Mouse (Mus musculus): ENCODE measurements around the gene Per1.

The Per1 gene

GRCm38 (mm10) chr11:69094697-69095429 is at the start of gene Per1:
Gene Per1 (plus strand): TSS chr11:69095217.
- in situ Hi-C loops (cut with MboI, MseI): loop anchor here (10.0 kb wide), 1 partner anchor 570 kb away; the partner anchor contains the start of genes Cd68 and Mpdu1

GRCm38 (mm10) chr11:69045531-69046394 is 49.3 kb upstream of the Per1 start, which contains the start of gene Aurkb:
Gene Aurkb (plus strand): TSS chr11:69045647.
- in situ Hi-C loops (cut with MboI, MseI): no loop called here

- in situ Hi-C loops (cut with MboI, MseI): no loop called here
Measured at GRCm38 (mm10) chr11:69046395-69046774, 48.6 kb upstream of the Per1 start.

- in situ Hi-C loops (cut with MboI, MseI): no loop called here
Measured at GRCm38 (mm10) chr11:69047592-69047991, 47.4 kb upstream of the Per1 start.

- in situ Hi-C loops (cut with MboI, MseI): no loop called here
Measured at GRCm38 (mm10) chr11:69048151-69048550, 46.9 kb upstream of the Per1 start.

- in situ Hi-C loops (cut with MboI, MseI): no loop called here
Measured at GRCm38 (mm10) chr11:69050748-69051147, 44.3 kb upstream of the Per1 start.

- in situ Hi-C loops (cut with MboI, MseI): no loop called here
Measured at GRCm38 (mm10) chr11:69051771-69052170, 43.2 kb upstream of the Per1 start.

- in situ Hi-C loops (cut with MboI, MseI): no loop called here
Measured at GRCm38 (mm10) chr11:69052824-69053421, 42.1 kb upstream of the Per1 start.

- in situ Hi-C loops (cut with MboI, MseI): no loop called here
Measured at GRCm38 (mm10) chr11:69053848-69054247, 41.2 kb upstream of the Per1 start.

- in situ Hi-C loops (cut with MboI, MseI): no loop called here
Measured at GRCm38 (mm10) chr11:69058265-69058664, 36.8 kb upstream of the Per1 start.

- in situ Hi-C loops (cut with MboI, MseI): no loop called here
Measured at GRCm38 (mm10) chr11:69058729-69059356, 36.2 kb upstream of the Per1 start.

- in situ Hi-C loops (cut with MboI, MseI): no loop called here
Measured at GRCm38 (mm10) chr11:69059357-69059974, 35.6 kb upstream of the Per1 start, which contains the start of gene Borcs6. Gene Borcs6 (plus strand): TSS chr11:69059717.

- in situ Hi-C loops (cut with MboI, MseI): loop anchor here (5.0 kb wide), 1 partner anchor 62 kb away; the partner anchor contains the start of genes 9130213A22Rik and Hes7
Measured at GRCm38 (mm10) chr11:69059975-69060411, 35.0 kb upstream of the Per1 start.

- in situ Hi-C loops (cut with MboI, MseI): loop anchor here (5.0 kb wide), 1 partner anchor 62 kb away; the partner anchor contains the start of genes 9130213A22Rik and Hes7
Measured at GRCm38 (mm10) chr11:69060448-69061254, 34.4 kb upstream of the Per1 start.

- in situ Hi-C loops (cut with MboI, MseI): loop anchor here (5.0 kb wide), 1 partner anchor 61 kb away; the partner anchor contains the start of genes 9130213A22Rik and Hes7
Measured at GRCm38 (mm10) chr11:69061255-69061912, 33.6 kb upstream of the Per1 start.

- in situ Hi-C loops (cut with MboI, MseI): loop anchor here (5.0 kb wide), 1 partner anchor 60 kb away; the partner anchor contains the start of genes 9130213A22Rik and Hes7
Measured at GRCm38 (mm10) chr11:69062194-69062760, 32.7 kb upstream of the Per1 start.

- in situ Hi-C loops (cut with MboI, MseI): loop anchor here (5.0 kb wide), 1 partner anchor 60 kb away; the partner anchor contains the start of genes 9130213A22Rik and Hes7
Measured at GRCm38 (mm10) chr11:69062761-69063224, 32.2 kb upstream of the Per1 start.

- in situ Hi-C loops (cut with MboI, MseI): loop anchor here (5.0 kb wide), 1 partner anchor 59 kb away; the partner anchor contains the start of genes 9130213A22Rik and Hes7
Measured at GRCm38 (mm10) chr11:69063413-69064201, 31.4 kb upstream of the Per1 start.
